Mouse (Mus musculus) right cerebral cortex, postnatal 36 days (tissue): Measurements from ENCODE around the gene Rad51b.
A peak's percentile ranks its signal among the peaks of the same experiment; 100 is the strongest.

Experiments
- DNase-seq, 2 experiments: peaks; one replicate each; pipeline ENCODE4 v3.0.0; 2022; ENCODE audit warnings: low spot score in 2 of 2, mixed read lengths in 1 of 2

Rad51b gene

GRCm38 (mm10) chr12:79762570-79763275, 465.6 kb downstream of the Rad51b start:
- no peak for DNase-seq

GRCm38 (mm10) chr12:79766116-79766515, 469.0 kb downstream of the Rad51b start:
- DNase-seq: no peak

GRCm38 (mm10) chr12:79768741-79769322, 471.8 kb downstream of the Rad51b start:
- no peak for DNase-seq

- DNase-seq: no peak
These were observed 472.7 kb downstream of the Rad51b start for GRCm38 (mm10) chr12:79769763-79770162.

GRCm38 (mm10) chr12:79771194-79771593, 474.1 kb downstream of the Rad51b start:
- DNase-seq: no peak

GRCm38 (mm10) chr12:79771741-79772140, 474.7 kb downstream of the Rad51b start:
- DNase-seq: peak in 1 of 2 experiments; percentile 20

GRCm38 (mm10) chr12:79773246-79773645, 476.2 kb downstream of the Rad51b start:
- no peak for DNase-seq

GRCm38 (mm10) chr12:79774571-79774970, 477.5 kb downstream of the Rad51b start:
- DNase-seq: no peak

- DNase-seq: no peak
These were observed 479.7 kb downstream of the Rad51b start for GRCm38 (mm10) chr12:79776828-79777227.

- no peak for DNase-seq
These were observed 483.7 kb downstream of the Rad51b start for GRCm38 (mm10) chr12:79780745-79781144.

GRCm38 (mm10) chr12:79781788-79782187, 484.7 kb downstream of the Rad51b start:
- DNase-seq: no peak

GRCm38 (mm10) chr12:79782444-79783117, 485.5 kb downstream of the Rad51b start:
- DNase-seq: no peak

GRCm38 (mm10) chr12:79784159-79784558, 487.1 kb downstream of the Rad51b start:
- DNase-seq: no peak

GRCm38 (mm10) chr12:79785691-79786090, 488.6 kb downstream of the Rad51b start:
- DNase-seq: no peak

- no peak for DNase-seq
These were observed 490.5 kb downstream of the Rad51b start for GRCm38 (mm10) chr12:79787538-79787937.

- DNase-seq: no peak
These were observed 491.3 kb downstream of the Rad51b start for GRCm38 (mm10) chr12:79788340-79788739.

- no peak for DNase-seq
These were observed 492.4 kb downstream of the Rad51b start for GRCm38 (mm10) chr12:79789481-79789880.

- no peak for DNase-seq
These were observed 496.3 kb downstream of the Rad51b start for GRCm38 (mm10) chr12:79793382-79793781.

GRCm38 (mm10) chr12:79794802-79795201, 497.7 kb downstream of the Rad51b start:
- DNase-seq: no peak

GRCm38 (mm10) chr12:79796260-79796659, 499.2 kb downstream of the Rad51b start:
- DNase-seq: no peak

GRCm38 (mm10) chr12:79796823-79797821, 500.0 kb downstream of the Rad51b start:
- DNase-seq: no peak

- DNase-seq: no peak
These were observed 501.4 kb downstream of the Rad51b start for GRCm38 (mm10) chr12:79798488-79798887.
